Mouse (Mus musculus): ENCODE data around the gene Cdk5rap3. TPM values are rescaled to one million over a fixed set of nuclear protein-coding genes. Genes with fewer than 3 reads are reported as not detected.

Cdk5rap3 gene
- polyA plus RNA-seq, 1 experiment = 55.7 TPM

DNA sequence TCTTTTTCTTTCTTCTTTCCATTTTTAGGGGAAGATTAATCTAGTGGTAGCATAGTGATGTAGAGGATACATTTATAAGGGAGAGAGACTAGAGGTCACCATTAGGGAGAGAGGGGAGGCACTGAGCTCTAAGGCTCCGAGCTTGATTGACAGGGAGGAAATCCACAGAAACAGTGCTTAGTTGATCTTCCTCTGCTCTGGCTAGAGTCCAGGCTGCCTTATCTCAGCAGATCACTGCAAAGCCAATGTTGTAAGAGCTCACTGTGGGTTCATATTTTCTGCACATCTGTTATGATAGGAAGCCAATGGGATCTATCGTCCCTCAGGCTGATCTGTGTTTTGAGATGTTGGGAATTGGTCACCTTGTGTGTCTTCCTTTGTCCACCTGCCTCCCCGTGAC, 37.6 kb downstream of the Cdk5rap3 start:
- TF ChIP-seq POLR2A (IDR thresholded peaks at IDR 0.05; ENCODE audit: low read depth, low read length) (no peak), CTCF (IDR thresholded peaks at IDR 0.05; ENCODE audit: borderline replicate concordance, insufficient read depth, low read length) (no peak)
- no peak overlapping the region for H3K4me3 ChIP-seq (ENCODE audit: insufficient read depth, low read length)
- no peaks in the 10 kb centered on the region for H3K4me1 ChIP-seq (ENCODE audit: control insufficient read depth, insufficient read depth, low read length)
- H3K27ac ChIP-seq (ENCODE audit: insufficient read depth, low read length) = no peak overlapping the region

DNA sequence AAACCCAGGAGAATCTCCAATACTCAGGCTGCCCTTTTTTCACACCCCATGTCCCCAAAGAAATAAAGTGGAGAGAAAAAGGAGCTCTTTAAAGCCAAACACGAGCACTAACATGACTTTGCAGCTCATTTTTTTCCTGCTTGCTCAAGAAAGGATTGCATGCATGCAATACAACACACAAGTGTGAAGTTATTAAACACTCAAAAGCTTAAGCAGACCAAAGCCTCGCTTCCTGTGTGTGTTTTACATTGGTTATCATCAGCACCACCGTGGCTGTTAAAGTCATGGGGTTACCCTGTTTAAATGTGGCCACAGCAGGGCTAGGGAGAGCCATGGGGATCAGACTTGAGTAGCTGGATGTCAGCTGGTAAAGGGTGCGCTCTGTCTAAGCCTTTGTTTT, 39.2 kb downstream of the Cdk5rap3 start:
- Histone ChIP-seq H3K27ac (ENCODE audit: insufficient read depth, low read length) (no peak overlapping the region), H3K4me1 (ENCODE audit: control insufficient read depth, insufficient read depth, low read length) (no peaks in the 10 kb centered on the region), H3K4me3 (ENCODE audit: insufficient read depth, low read length) (no peak overlapping the region)
- no peak for TF ChIP-seq POLR2A (IDR thresholded peaks at IDR 0.05; ENCODE audit: low read depth, low read length)
- no peak for TF ChIP-seq CTCF (IDR thresholded peaks at IDR 0.05; ENCODE audit: borderline replicate concordance, insufficient read depth, low read length)

DNA sequence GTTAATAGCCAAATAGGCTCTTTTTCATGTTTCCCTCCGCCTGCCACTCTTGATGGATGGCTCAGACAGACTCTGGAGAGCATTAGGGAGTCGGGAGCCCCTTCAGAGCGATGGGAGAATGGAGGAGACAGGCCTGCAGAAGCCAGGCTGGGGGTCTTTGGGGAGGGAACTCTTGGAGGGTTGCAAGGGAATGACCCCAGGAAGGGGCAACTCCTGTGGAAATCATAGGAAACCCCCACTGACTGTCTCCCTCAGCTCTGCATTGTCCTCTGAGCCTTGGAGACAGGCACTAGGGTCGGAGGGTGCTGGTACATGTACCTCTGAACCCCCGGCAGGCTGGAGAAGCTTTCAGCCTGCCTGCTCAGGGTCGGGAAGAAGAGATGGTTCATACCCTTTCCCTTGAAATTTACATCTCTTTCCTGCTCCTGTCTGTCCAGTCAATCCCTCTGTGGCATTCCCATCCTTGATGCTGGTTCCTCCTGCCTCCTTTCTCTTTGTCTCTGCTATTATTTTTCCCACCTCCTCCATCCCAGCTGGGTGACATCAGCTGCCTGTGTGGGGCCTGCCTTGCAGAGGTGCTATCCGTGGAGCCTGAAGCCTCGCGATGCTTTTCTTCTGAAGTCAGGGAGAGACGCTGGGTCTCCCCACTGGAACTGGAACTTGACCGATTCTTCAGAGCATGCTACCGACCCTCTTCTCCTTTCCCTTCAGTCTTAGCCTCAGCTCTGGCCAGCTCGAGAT, 39.8 kb downstream of the Cdk5rap3 start:
- Histone ChIP-seq H3K27ac (ENCODE audit: insufficient read depth, low read length) (no peak overlapping the region), H3K4me3 (ENCODE audit: insufficient read depth, low read length) (no peak overlapping the region), H3K4me1 (ENCODE audit: control insufficient read depth, insufficient read depth, low read length) (no peaks in the 10 kb centered on the region)
- TF ChIP-seq POLR2A (IDR thresholded peaks at IDR 0.05; ENCODE audit: low read depth, low read length) (no peak), CTCF (IDR thresholded peaks at IDR 0.05; ENCODE audit: borderline replicate concordance, insufficient read depth, low read length) (no peak)

DNA sequence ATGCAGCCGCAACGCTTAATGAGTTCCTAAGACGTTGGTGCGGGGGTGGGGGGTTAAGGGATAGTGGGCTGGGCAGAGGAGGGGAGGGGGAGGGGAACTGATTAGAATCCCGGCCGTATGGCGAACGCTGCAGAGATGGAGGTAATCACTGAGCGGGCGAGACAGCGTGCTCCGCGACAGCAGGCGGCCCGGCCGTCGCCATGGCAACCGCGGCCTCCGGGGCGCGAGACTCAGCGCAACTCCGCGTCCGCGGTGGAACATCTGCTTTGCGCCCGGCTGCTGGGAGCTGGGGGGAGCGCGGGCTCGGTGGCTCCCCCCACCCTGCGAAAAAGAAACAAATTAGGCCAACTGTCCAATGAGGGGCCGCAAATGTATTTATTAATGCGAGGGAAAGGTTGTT, 40.6 kb downstream of the Cdk5rap3 start:
- no peak overlapping the region for H3K27ac ChIP-seq (ENCODE audit: insufficient read depth, low read length)

DNA sequence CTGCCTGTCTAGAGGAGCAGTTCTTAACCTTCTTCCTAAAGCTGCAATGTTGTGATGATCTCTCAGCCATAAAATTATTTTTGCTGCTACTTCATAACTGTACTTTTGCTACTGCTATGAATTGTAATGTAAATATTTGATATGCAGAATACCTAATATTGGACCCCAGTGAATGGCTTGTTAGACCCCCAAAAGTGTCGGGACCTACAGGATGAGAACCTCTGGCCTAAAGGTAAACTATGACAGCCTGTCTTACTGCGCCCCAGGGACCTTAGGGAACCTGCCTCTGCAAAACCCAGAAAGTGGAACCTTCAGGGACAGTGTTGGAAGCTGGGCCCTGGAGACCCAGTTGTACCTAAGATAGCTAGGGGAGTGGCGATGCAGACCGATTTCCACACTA, 41.0 kb downstream of the Cdk5rap3 start:
- Histone ChIP-seq H3K4me3 (ENCODE audit: insufficient read depth, low read length) (0 out of 2 replicates have a peak overlapping the region, but pooled peaks have one; percentile 9), H3K27ac (ENCODE audit: insufficient read depth, low read length) (no peak overlapping the region), H3K4me1 (ENCODE audit: control insufficient read depth, insufficient read depth, low read length) (no peaks in the 10 kb centered on the region)
- TF ChIP-seq CTCF (IDR thresholded peaks at IDR 0.05; ENCODE audit: borderline replicate concordance, insufficient read depth, low read length) = no peak
- no peak for TF ChIP-seq POLR2A (IDR thresholded peaks at IDR 0.05; ENCODE audit: low read depth, low read length)

More for the DNA sequence above, 40.6 kb downstream of the Cdk5rap3 start:
- 0 out of 2 replicates have a peak overlapping the region, but pooled peaks have one; percentile 9 for H3K4me3 ChIP-seq (ENCODE audit: insufficient read depth, low read length)
- no peaks in the 10 kb centered on the region for H3K4me1 ChIP-seq (ENCODE audit: control insufficient read depth, insufficient read depth, low read length)
- TF ChIP-seq POLR2A (IDR thresholded peaks at IDR 0.05; ENCODE audit: low read depth, low read length) = no peak
- TF ChIP-seq CTCF (IDR thresholded peaks at IDR 0.05; ENCODE audit: borderline replicate concordance, insufficient read depth, low read length) = no peak

DNA sequence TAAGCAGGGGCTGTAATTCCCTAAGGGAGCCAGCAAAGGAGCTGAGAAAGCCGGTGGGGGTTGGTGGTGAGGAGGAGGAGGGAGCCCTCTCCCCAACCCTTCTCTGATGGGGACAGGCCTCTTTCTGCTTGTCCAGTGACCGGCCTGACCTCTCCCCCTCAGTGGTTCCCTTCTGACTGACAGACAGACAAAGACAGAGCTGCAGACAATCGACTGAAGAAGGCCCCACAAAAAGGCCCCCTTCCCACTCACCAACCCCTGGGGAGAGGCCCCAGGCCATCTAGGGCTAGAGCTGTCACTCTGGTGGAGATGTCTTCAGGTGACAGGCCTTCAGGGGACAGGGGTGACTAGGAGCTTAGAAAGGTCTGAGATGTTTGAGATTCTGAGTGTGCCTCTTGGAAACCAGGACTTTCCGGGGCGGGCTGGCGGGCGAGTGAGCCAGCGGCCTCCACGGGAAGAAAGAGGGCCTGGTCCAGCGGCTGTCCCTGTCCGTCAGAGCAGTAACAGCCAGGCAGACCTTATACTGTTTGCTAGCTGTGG, 42.6 kb downstream of the Cdk5rap3 start:
- Histone ChIP-seq H3K4me3 (ENCODE audit: insufficient read depth, low read length) (no peak overlapping the region), H3K27ac (ENCODE audit: insufficient read depth, low read length) (no peak overlapping the region), H3K4me1 (ENCODE audit: control insufficient read depth, insufficient read depth, low read length) (no peaks in the 10 kb centered on the region)
- TF ChIP-seq CTCF (IDR thresholded peaks at IDR 0.05; ENCODE audit: borderline replicate concordance, insufficient read depth, low read length) (no peak), POLR2A (IDR thresholded peaks at IDR 0.05; ENCODE audit: low read depth, low read length) (no peak)

DNA sequence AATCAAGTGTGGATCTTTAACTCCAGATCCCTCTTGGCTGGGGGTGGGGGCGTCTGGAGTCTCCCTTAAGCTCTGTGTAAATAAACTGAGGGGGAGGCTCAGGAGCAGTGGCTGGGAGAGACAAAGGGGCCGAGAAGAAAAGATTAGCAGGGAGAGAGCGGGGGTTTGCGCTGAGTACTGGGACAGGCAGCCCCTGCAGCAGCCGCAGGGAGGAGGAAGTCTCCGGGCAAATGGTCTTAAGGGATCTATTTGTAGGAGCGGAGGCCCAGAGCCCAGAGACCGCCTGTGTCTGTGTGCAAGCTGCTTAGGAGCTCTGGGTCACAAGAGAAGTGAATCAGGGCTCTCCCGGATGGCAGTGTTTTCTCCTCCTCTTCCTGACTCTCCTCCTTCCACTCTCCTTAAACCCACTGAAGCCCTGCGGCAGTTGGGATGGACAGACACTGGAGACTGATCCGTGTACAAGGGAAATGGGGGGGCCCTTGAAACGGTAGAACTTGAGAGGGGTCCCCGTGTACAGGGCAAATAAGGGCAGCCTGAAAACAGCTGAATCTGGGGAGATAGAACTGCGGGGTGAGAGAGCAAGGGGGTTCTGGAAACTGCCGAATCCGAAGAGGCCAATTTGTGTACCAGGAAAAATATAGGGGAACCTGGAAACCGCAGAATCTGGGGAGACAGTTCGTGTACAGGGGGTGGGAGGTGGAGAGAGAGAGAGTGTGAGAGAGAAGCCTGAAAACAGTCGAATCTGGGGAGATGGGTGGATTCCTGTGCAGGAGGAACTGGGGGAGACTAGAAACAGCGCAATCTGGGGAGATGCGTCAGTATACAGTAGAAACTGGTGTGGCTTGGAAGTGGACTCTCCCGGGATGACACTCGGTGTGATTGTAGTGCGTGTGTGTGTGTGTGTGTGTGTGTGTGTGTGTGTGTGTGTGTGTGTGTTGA, 43.6 kb downstream of the Cdk5rap3 start:
- Histone ChIP-seq H3K27ac (ENCODE audit: insufficient read depth, low read length) (no peak overlapping the region), H3K4me1 (ENCODE audit: control insufficient read depth, insufficient read depth, low read length) (no peaks in the 10 kb centered on the region), H3K4me3 (ENCODE audit: insufficient read depth, low read length) (no peak overlapping the region)
- TF ChIP-seq POLR2A (IDR thresholded peaks at IDR 0.05; ENCODE audit: low read depth, low read length) (no peak), CTCF (IDR thresholded peaks at IDR 0.05; ENCODE audit: borderline replicate concordance, insufficient read depth, low read length) (no peak)

DNA sequence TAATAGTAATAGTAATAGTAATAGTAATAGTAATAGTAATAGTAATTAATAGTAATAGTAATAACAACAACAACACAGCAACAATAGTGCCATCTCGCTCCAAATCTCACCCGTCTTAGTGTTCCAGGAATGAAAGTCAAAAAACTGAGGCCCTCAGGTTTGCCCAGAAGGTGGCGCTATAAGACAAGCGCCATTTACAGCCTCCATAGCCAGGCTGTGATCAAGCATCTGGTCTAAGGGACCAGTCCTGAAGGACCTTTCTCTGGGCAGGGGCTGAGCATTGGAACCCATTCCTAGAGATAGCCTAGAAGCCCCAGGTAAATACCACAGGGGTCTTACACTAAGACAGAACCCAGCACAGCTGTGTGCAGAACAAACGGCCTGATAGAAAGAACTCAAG, 49.1 kb downstream of the Cdk5rap3 start:
- Histone ChIP-seq H3K27ac (ENCODE audit: insufficient read depth, low read length) (no peak overlapping the region), H3K4me1 (ENCODE audit: control insufficient read depth, insufficient read depth, low read length) (0 out of 2 replicates have a peak, but pooled peaks cover 2% of the 10 kb centered on the region), H3K4me3 (ENCODE audit: insufficient read depth, low read length) (no peak overlapping the region)
- TF ChIP-seq CTCF (IDR thresholded peaks at IDR 0.05; ENCODE audit: borderline replicate concordance, insufficient read depth, low read length) = peak; percentile 50; the same call in 1 of the 2 replicates
- TF ChIP-seq POLR2A (IDR thresholded peaks at IDR 0.05; ENCODE audit: low read depth, low read length) = no peak

DNA sequence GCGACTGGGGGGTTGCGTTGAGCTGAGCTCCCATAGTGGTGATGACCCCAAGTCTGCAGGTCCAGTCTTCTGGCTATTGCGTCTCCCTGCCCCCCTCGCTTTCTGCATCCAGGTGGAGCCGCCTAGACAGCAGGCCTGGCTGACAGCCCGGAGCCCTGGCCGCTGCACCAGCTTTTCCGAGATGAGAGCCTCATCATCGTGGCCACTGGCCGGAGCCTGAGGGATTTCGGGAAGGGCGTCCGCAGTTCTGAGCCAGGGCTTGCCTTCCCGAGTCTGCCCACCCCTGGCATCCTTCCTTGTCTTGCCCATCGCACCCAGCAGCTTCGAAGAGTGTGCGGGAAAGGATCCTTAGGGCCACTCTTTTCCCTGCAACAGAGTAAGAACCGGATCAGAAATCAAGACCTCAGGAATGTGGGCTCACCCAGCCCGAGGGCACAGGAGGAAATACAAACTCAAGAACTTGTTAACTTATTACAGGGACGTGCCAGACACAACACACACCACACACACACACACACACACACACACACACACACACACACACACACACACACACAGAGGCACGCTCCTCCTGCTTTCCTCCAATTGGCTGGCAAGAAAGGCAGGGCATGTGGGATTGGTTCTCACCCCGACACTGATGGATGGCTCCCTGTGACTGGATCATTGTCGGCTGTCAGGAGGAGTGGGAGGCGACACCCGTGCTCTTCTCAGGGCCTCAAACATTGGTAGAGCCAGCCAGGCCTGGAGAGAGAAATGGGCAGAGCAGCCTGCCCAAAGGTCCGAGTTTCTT, 52.9 kb downstream of the Cdk5rap3 start:
- TF ChIP-seq POLR2A (IDR thresholded peaks at IDR 0.05; ENCODE audit: low read depth, low read length) (peak; percentile 62; the same call in 1 of the 2 replicates), CTCF (IDR thresholded peaks at IDR 0.05; ENCODE audit: borderline replicate concordance, insufficient read depth, low read length) (no peak)
- no peak overlapping the region for H3K4me3 ChIP-seq (ENCODE audit: insufficient read depth, low read length)
- H3K27ac ChIP-seq (ENCODE audit: insufficient read depth, low read length) = peak overlapping the region; percentile 32
- peaks cover 11% of the 10 kb centered on the region for H3K4me1 ChIP-seq (ENCODE audit: control insufficient read depth, insufficient read depth, low read length)

All from embryonic fibroblast, embryonic 13.5 days (primary cell).